Mouse (Mus musculus) forebrain, embryonic 14.5 days (tissue): ENCODE results near the gene Farp1. TPM values are rescaled to one million over a fixed set of nuclear protein-coding genes. Genes with fewer than 3 reads are reported as not detected.
A peak's percentile ranks its signal among the peaks of the same experiment; 100 is the strongest.

Experiments used
- ATAC-seq: fragments of 200-750 bp; cut with Nextera tagmentation; 2 replicates; pipeline ENCODE4 v1.8.0; 2017; ENCODE audit warnings: mild to moderate bottlenecking, moderate library complexity
- DNase-seq: peaks from one replicate; pipeline ENCODE4 v3.0.0-alpha.2; 2015; ENCODE audit warnings: low spot score
- H3K27ac ChIP-seq: fragments of 300-500 bp; sonication (generic); 2 replicates; pipeline ENCODE4 v1.5.1; 2014; ENCODE audit warnings: low read depth, mild to moderate bottlenecking, control low read depth, low read length, moderate library complexity
- H3K27me3 ChIP-seq: fragments of 300-500 bp; sonication (generic); replicated peaks from 2 replicates; pipeline ENCODE4 v1.6.1; 2014; ENCODE audit warnings: low read length, control low read depth, mixed read lengths; ENCODE audit not compliant: control insufficient read depth, insufficient read depth
- H3K36me3 ChIP-seq: fragments of 300-500 bp; sonication (generic); 2 replicates; pipeline ENCODE4 v1.6.1; 2014; ENCODE audit warnings: low read length, control low read depth; ENCODE audit not compliant: control insufficient read depth, insufficient read depth
- H3K4me1 ChIP-seq: fragments of 300-500 bp; sonication (generic); 2 replicates; pipeline ENCODE4 v1.6.1; 2014; ENCODE audit warnings: antibody characterized with exemption, low read length, control low read depth; ENCODE audit not compliant: control insufficient read depth, insufficient read depth
- H3K4me2 ChIP-seq: fragments of 300-500 bp; sonication (generic); 2 replicates; pipeline ENCODE4 v1.6.1; 2014; ENCODE audit warnings: mild to moderate bottlenecking, control low read depth, low read length
- H3K4me3 ChIP-seq: fragments of 300-500 bp; sonication (generic); 2 replicates; pipeline ENCODE4 v1.5.1; 2014; ENCODE audit warnings: low read depth, low read length, control low read depth
- H3K9ac ChIP-seq: fragments of 300-500 bp; sonication (generic); 2 replicates; pipeline ENCODE4 v1.6.1; 2014; ENCODE audit warnings: mild to moderate bottlenecking, low read length, control low read depth, moderate library complexity
- H3K9me3 ChIP-seq: fragments of 300-500 bp; sonication (generic); replicated peaks from 2 replicates; pipeline ENCODE4 v1.6.1; 2016; ENCODE audit warnings: low read length, control low read depth, mixed read lengths; ENCODE audit not compliant: control insufficient read depth
- WGBS: fragments of 180-500 bp; shearing (Covaris S2); extraction: QIAGEN DNeasy Blood & Tissue Kit; methylation state at CpG from one replicate; pipeline ENCODE4 v1.1.7; 2014; 5-methylcytosine and 5-hydroxymethylcytosine counted together
- polyA plus RNA-seq: library from polyadenylated mRNA; unstranded; fragments of >200 nt; fragmentation: Nextera tagmentation; extraction: Ambion mirVana; gene quantifications from 2 replicates; pipeline ENCODE4 v1.2.1, GENCODE M21; 2014

Gene Farp1
- polyA plus RNA-seq, 1 experiment from 2014 or later, result 17.4 TPM

DNA sequence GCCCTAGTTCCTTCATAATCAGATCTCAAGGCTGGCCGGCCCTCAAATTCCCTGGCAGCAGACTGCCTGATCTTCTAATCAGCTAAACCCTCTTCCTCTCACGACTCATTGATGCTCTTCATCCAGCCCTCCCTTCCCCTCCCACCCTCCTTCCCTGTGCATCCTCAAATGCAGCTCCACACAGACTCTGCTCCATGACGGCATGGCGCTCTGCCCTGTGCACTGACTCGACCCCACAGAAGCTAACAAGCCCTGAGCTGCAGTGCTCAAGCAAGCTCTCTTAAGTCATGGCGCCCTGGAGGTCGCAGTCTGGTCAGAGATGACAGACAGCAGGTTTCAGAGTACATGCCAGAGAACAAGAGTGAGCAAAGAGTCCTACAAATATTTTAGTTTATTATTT lies 269.5 kb downstream of the Farp1 start:
- DNase-seq (no peak), ATAC-seq (no peak)
- no peak overlapping the region for H3K4me3 ChIP-seq
- peaks cover 16% of the 10 kb centered on the region; the same call in 1 of the 2 replicates for H3K36me3 ChIP-seq
- H3K9me3 ChIP-seq, result no peaks in the 10 kb centered on the region
- WGBS, result 62% methylated on average over 7 of the region's 7 CpGs
- no peak overlapping the region for H3K9ac ChIP-seq
- no peak overlapping the region for H3K4me2 ChIP-seq
- H3K4me1 ChIP-seq, result no peaks in the 10 kb centered on the region
- H3K27ac ChIP-seq, result no peak overlapping the region
- H3K27me3 ChIP-seq, result no peaks in the 10 kb centered on the region

DNA sequence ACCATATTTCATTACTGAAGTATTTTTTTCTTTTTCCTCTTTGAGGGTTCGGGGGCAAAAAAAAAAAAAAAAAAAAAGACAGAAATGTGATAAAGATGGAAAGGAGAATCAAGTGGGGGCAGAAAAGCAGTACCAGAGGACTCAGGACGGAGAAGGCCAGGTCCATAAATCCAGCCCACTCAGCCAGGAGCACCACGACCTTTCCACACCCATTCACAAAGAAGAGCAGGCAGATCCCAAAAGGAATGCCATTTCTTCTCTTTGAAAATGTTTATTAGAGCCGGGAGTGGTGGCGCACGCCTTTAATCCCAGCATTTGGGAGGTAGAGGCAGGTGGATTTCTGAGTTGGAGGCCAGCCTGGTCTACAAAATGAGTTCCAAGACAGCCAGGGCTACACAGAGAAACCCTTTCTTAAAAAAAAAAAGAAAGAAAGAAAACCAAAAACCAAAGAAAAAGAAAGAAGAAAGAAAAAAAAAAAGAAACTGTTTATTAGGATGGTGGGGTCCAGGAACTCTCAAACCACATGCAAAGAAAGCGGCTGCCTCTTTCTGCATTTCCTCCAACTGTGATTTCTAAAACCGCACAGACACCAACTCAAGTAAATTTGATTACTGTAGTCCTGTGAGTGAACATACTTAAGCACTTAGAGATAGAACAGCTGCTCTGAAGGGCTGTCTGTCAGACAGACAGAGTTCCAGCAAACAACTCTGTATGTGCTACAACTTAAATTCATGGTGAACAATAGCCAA lies 270.5 kb downstream of the Farp1 start:
- Histone ChIP-seq H3K27ac (no peak overlapping the region), H3K4me1 (no peaks in the 10 kb centered on the region), H3K4me3 (no peak overlapping the region), H3K27me3 (no peaks in the 10 kb centered on the region), H3K9me3 (no peaks in the 10 kb centered on the region), H3K9ac (no peak overlapping the region), H3K36me3 (peaks cover 8% of the 10 kb centered on the region; the same call in 1 of the 2 replicates), H3K4me2 (no peak overlapping the region)
- 64% methylated on average over 8 of the region's 8 CpGs for WGBS
- ATAC-seq (no peak), DNase-seq (no peak)

DNA sequence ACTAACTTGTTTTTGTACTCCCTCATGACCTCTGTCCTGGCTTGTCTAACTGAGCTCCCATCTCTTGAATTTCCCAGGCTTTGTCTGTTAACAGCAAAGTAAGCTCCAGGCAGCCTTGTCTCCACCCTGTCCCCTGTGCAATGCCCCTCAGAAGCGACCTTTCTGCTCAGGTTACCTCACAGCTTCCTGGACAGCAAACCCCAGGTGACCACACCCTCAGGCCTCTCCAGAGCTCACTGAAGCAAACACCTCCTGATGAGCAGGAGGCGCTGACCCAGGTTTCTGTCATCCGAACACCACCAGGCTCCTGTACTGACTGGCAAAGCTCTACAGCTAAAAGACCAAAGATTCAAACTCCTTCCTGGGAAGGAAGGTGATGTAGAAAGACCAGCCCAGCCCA lies 274.9 kb downstream of the Farp1 start:
- H3K4me3 ChIP-seq, result no peak overlapping the region
- no peaks in the 10 kb centered on the region for H3K27me3 ChIP-seq
- H3K4me1 ChIP-seq, result 0 out of 2 replicates have a peak, but pooled peaks cover 1% of the 10 kb centered on the region
- H3K27ac ChIP-seq, result no peak overlapping the region
- H3K4me2 ChIP-seq, result no peak overlapping the region
- 86% methylated on average over 3 of the region's 3 CpGs for WGBS
- ATAC-seq (no peak), DNase-seq (no peak)
- no peak overlapping the region for H3K9ac ChIP-seq
- H3K9me3 ChIP-seq, result no peaks in the 10 kb centered on the region
- H3K36me3 ChIP-seq, result no peaks in the 10 kb centered on the region

DNA sequence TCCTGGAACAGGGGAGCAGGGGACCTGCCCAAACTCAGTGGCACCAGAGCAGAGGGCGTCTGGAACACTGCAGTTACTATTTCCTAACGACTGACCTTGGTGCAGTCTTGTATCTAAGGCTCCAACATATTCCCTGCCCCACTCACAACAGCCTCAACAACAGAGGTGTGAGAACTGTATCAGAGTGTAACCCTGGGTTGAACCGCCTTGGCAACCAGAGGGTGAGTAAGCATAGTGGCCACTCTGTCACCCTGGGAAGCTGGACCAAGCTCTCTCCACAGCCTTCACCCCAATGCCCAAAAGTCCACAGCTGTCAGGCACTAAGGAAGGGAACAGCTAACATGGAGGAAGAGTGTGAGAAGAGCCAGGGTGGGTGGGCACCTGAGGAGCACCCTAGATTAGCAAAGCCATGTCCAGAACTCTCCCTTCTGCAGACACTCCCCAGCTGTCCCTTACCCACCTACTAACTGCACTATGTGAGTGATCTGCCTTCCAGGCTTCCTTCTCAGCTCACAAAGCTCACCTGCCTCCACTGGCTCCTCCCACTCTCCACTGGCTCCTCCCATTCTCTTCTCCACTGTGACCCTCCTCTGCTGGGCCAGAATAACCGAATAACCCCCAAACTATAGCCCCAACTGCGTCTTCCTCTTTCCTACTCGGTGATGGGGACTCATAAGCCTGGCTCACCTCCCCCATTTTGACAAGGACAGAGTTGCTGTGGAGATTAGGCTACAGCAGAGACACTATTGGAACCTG lies 275.5 kb downstream of the Farp1 start:
- Histone ChIP-seq H3K27ac (no peak overlapping the region), H3K4me3 (no peak overlapping the region), H3K4me2 (no peak overlapping the region), H3K9ac (no peak overlapping the region), H3K4me1 (0 out of 2 replicates have a peak, but pooled peaks cover 4% of the 10 kb centered on the region), H3K27me3 (no peaks in the 10 kb centered on the region), H3K36me3 (no peaks in the 10 kb centered on the region), H3K9me3 (no peaks in the 10 kb centered on the region)
- 85% methylated on average over 6 of the region's 6 CpGs for WGBS
- DNase-seq, result no peak
- no peak for ATAC-seq

DNA sequence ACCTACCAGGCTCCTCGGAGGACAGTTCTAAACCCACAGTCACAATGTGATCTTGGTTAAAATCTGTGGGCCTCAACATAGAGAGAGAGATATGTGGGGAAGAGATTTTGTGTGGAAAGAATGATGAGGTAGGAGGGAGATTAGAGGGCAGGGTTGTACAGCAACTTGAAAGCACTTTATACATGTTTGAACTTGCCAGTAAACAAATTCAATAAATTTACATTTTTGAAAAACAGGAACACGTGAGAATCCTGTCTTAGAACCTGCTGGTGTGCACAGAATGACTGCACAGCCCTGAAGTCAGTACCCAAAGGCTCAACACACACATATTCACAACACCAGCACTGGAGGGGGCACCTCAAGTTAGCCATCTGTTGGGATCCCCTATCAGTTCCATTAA lies 276.1 kb downstream of the Farp1 start:
- WGBS, result 96% methylated on average over 2 of the region's 2 CpGs
- no peak for ATAC-seq

DNA sequence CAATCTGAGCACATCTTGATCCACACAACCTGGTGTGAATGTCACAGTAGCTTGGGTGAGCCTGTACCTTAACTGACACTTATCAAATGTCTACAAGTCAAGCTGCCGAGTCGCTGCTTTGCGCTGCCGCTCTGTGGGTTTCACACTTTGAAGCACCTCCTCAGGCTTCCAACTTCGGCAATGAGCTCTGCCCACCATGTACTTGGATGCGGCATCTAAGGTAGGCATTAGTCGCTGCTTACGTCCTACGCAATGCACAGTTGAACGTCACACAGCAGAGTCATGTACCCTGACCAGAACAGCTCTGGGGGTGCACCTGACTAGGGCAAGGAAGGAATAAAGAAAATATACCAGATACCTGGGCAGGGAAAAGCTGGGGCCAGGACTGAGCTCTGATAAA lies 278.3 kb downstream of the Farp1 start:
- Histone ChIP-seq H3K27ac (no peak overlapping the region), H3K4me1 (peaks cover 10% of the 10 kb centered on the region), H3K4me3 (no peak overlapping the region), H3K4me2 (no peak overlapping the region), H3K9me3 (no peaks in the 10 kb centered on the region), H3K9ac (no peak overlapping the region), H3K36me3 (no peaks in the 10 kb centered on the region), H3K27me3 (no peaks in the 10 kb centered on the region)
- DNase-seq (no peak), ATAC-seq (no peak)
- WGBS, result 96% methylated on average over 10 of the region's 10 CpGs

More for the DNA sequence above, 276.1 kb downstream of the Farp1 start:
- Histone ChIP-seq H3K4me1 (0 out of 2 replicates have a peak, but pooled peaks cover 4% of the 10 kb centered on the region), H3K27ac (no peak overlapping the region), H3K4me2 (no peak overlapping the region), H3K4me3 (no peak overlapping the region), H3K9me3 (no peaks in the 10 kb centered on the region), H3K27me3 (no peaks in the 10 kb centered on the region), H3K9ac (no peak overlapping the region), H3K36me3 (no peaks in the 10 kb centered on the region)
- no peak for DNase-seq

DNA sequence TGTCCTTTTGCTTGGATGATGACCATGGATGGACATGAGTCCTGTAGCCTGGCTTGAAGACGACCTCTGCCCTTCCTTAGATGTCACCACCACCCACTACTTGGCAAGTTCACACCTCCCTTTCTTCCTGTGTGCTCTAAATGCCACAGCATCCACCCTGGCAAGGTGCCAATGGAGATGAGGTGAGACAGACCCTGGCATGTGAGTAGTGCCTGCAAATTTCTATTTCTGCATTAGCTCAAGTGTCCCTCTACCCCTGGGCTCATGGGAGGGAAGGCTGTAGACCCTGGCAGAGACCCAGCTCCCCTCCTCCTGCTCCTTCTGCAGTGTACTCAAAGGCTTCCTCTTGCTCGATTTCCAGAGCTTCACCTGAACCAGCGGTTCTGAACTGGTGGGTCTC lies 279.9 kb downstream of the Farp1 start:
- H3K9me3 ChIP-seq, result no peaks in the 10 kb centered on the region
- WGBS, result 74% methylated on average over 3 of the region's 3 CpGs
- no peak overlapping the region for H3K9ac ChIP-seq
- no peak overlapping the region for H3K4me3 ChIP-seq
- peaks cover 10% of the 10 kb centered on the region for H3K4me1 ChIP-seq
- peak; percentile 31 for DNase-seq
- H3K27ac ChIP-seq, result no peak overlapping the region
- H3K4me2 ChIP-seq, result no peak overlapping the region
- ATAC-seq, result no peak
- no peaks in the 10 kb centered on the region for H3K36me3 ChIP-seq
- H3K27me3 ChIP-seq, result no peaks in the 10 kb centered on the region

DNA sequence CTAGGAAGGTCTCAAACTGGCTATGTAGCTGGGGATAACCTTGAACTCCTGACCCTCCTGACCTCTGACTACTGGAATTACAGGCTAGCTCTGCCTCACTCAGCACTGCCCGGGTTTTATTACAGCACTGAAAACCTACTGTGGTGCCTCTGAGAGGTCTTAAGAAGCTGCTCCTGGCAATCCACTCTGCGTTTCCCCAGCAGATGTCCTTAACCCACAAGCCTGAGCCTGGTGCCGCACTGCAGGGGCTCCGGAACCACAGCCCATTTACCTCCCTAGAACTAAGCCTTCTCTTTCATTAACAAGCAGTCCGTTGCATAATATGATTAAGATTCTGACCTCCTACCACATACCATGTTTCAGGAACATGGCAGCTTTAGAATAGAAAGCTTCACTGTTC lies 281.1 kb downstream of the Farp1 start:
- no peak overlapping the region for H3K27ac ChIP-seq

More for the DNA sequence above, 281.1 kb downstream of the Farp1 start:
- ATAC-seq (no peak), DNase-seq (no peak)
- 59% methylated on average over 5 of the region's 5 CpGs for WGBS
- no peaks in the 10 kb centered on the region for H3K36me3 ChIP-seq
- no peak overlapping the region for H3K4me3 ChIP-seq
- no peaks in the 10 kb centered on the region for H3K27me3 ChIP-seq
- no peak overlapping the region for H3K4me2 ChIP-seq
- H3K9me3 ChIP-seq, result no peaks in the 10 kb centered on the region
- H3K4me1 ChIP-seq, result peaks cover 10% of the 10 kb centered on the region
- no peak overlapping the region for H3K9ac ChIP-seq
